Mouse (Mus musculus): ENCODE results near the gene Pisd. TPM values are rescaled to one million over a fixed set of nuclear protein-coding genes. Genes with fewer than 3 reads are reported as not detected.
A peak's percentile ranks its signal among the peaks of the same experiment; 100 is the strongest.

Pisd gene
- polyA plus RNA-seq, 1 experiment from 2014 or later = 58.8 TPM

GRCm38 (mm10) chr5:32713042-32713702 lies 72.3 kb downstream of the Pisd start:
- H3K27me3 ChIP-seq = no peaks in the 10 kb centered on the region
- in situ Hi-C loops (cut with MboI; ENCODE audit: low pct_unique_long_range_greater_than_20kb) = loop anchor here (25.0 kb wide), 2 partner anchors 324 to 424 kb away; no protein-coding TSS in a partner anchor
- no peak for TF ChIP-seq CTCF (IDR thresholded peaks at IDR 0.05)
- no peak for DNase-seq (ENCODE audit: low read depth, low spot score)
- ATAC-seq = peak; percentile 8
- POLR2A ChIA-PET = no interaction called here
- CTCF ChIA-PET = interaction anchor here (1.4 to 1.8 kb wide), 2 partner anchors 16 to 48 kb away, joined by 5 to 7 read pairs; no protein-coding TSS in a partner anchor

DNA sequence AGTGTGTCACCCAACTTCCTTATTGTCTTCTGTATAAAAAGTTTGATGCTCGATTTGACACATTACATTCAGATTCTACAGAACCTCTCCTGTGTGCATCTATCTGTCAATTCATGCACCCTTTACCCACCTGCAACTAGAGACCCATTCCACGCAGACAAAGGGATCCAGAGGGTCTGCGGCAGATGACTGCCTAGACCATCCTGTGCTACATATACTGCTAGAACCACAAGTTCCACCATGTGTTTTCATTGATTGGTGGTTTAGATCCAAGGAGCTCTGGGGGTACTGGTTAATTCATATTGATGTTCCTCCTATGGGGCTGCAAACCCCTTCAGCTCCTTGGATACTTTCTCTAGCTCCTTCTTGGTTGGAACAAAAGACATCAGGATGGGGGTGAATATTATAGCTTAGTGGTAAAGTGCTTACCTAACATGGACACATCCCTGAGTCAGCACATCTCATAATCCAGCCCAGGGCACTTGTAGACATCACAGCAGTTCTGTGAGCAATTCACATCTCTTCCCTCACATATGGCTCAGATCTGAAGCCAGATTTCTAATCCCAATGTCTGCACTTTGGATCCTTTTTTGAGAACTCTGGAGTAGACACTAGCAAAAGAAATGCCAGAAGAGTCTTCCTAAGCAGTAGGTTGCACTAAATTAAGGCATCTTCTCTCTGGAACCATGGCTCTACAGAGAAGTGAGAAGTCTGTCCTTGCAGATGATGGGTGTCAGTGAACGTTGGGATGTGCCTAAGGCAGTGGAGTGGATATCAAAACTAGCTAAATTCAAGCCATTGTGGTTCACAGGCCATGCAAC lies 73.0 kb downstream of the Pisd start:
- no peak for ATAC-seq
- POLR2A ChIA-PET = no interaction called here
- no peak for DNase-seq (ENCODE audit: low read depth, low spot score)
- CTCF ChIA-PET = no interaction called here
- in situ Hi-C loops (cut with MboI; ENCODE audit: low pct_unique_long_range_greater_than_20kb) = loop anchor here (25.0 kb wide), 2 partner anchors 325 to 425 kb away; no protein-coding TSS in a partner anchor
- no peaks in the 10 kb centered on the region for H3K27me3 ChIP-seq
- TF ChIP-seq CTCF (IDR thresholded peaks at IDR 0.05) = no peak

- no peak for ATAC-seq
These were observed 74.0 kb downstream of the Pisd start for GRCm38 (mm10) chr5:32711485-32711884.

DNA sequence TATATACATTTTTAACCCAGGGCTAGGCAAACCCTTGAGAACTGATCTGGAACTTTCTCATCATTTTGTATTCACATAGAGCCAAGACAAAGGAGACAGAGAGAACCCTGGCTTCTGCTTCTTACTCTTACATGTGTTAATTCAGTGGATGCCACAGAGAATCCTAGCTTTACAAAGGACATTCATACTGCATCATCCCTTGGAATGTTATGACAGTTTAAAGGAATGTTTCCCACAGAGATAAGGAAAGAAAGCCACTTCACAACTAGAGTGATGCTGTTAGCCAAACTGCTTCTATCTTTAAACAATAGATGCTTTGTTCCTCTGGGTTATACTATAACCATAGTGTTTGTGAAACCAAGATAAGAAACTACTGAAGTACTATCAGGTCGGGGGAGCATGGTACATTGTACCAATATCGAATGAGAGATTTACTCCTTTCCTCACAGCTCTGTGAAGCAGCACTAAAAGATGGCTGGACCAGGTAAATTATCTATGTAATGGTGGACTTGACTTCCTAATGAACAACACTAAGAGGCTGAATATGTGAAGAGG lies 79.1 kb downstream of the Pisd start:
- CTCF ChIA-PET = interaction anchor here (1.3 to 1.9 kb wide), 3 partner anchors 8 to 43 kb away, joined by 3 to 8 read pairs (median 4); no protein-coding TSS in a partner anchor
- peak; percentile 71 for ATAC-seq
- H3K27me3 ChIP-seq = no peaks in the 10 kb centered on the region
- no peak for TF ChIP-seq CTCF (IDR thresholded peaks at IDR 0.05)
- POLR2A ChIA-PET = no interaction called here
- peak; percentile 22 for DNase-seq (ENCODE audit: low read depth, low spot score)
- in situ Hi-C loops (cut with MboI; ENCODE audit: low pct_unique_long_range_greater_than_20kb) = loop anchor here (25.0 kb wide), 2 partner anchors 331 to 431 kb away; no protein-coding TSS in a partner anchor

More at GRCm38 (mm10) chr5:32711485-32711884, 74.0 kb downstream of the Pisd start:
- no peaks in the 10 kb centered on the region for H3K27me3 ChIP-seq
- no peak for TF ChIP-seq CTCF (IDR thresholded peaks at IDR 0.05)
- DNase-seq (ENCODE audit: low read depth, low spot score) = no peak
- in situ Hi-C loops (cut with MboI; ENCODE audit: low pct_unique_long_range_greater_than_20kb) = loop anchor here (25.0 kb wide), 2 partner anchors 326 to 426 kb away; no protein-coding TSS in a partner anchor
- ChIA-PET CTCF (no interaction called here), POLR2A (no interaction called here)

DNA sequence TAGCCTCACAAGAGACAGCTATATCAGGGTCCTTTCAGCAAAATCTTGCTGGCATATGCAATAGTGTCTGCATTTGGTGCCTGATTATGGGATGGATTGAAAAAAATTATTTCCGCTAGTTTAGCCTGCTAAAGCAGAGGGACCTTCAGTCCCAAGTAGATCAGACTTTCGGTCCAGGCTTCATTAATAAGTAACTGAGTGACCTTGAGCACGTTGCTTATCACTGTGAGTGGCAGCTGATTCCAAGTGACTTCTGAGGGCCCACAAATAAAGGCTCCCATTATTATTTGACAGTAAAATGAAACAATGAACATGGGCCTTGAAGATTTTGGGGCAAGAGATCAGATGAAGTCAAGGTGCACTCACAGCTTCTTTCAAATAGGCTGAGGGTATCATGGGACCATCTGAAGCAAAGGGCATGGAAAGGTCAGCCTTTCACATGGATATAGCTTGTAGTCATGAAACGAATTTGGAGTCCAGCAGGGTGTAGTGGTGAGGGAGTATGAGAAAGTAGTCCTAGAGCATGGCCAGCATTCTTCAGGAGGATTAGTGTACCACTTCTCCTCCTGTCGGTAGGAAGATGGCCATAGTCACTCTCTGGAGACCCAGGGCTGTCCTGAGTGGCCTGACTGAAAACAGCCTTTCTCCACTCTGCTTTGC lies 88.1 kb downstream of the Pisd start:
- in situ Hi-C loops (cut with MboI; ENCODE audit: low pct_unique_long_range_greater_than_20kb) = no loop called here
- TF ChIP-seq CTCF (IDR thresholded peaks at IDR 0.05) = no peak
- ATAC-seq = no peak
- POLR2A ChIA-PET = no interaction called here
- H3K27me3 ChIP-seq = no peaks in the 10 kb centered on the region
- CTCF ChIA-PET = no interaction called here
- DNase-seq (ENCODE audit: low read depth, low spot score) = no peak

DNA sequence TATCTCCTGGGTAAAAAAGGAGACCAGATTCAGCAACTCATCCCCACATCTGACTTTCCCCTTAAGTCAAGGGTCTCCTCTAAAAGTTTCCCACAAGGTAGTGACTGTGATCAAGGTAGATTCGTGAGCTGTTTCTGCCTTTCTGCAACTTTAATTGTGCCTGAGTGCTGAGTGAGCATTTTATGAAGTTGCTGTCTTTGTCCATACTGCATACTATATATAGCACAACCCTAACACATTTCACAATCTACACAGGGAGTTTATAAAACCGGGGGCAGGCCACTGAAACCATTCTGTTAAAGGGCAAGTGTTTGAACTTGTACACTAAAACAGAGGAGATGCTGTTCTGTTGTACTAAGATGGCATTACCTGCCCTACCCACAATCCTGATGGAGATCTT lies 92.0 kb downstream of the Pisd start:
- no peaks in the 10 kb centered on the region for H3K27me3 ChIP-seq
- ATAC-seq (no peak), DNase-seq (ENCODE audit: low read depth, low spot score) (no peak)
- CTCF ChIA-PET = no interaction called here
- POLR2A ChIA-PET = no interaction called here
- no peak for TF ChIP-seq CTCF (IDR thresholded peaks at IDR 0.05)
- in situ Hi-C loops (cut with MboI; ENCODE audit: low pct_unique_long_range_greater_than_20kb) = no loop called here

Other genes starting within 250 kb of the Pisd start
- 39.3 TPM for gene Yes1, start 174.5 kb downstream of the Pisd start, polyA plus RNA-seq (2021)
- not detected for gene Gm20671, start 41.5 kb upstream of the Pisd start, polyA plus RNA-seq (2021)
- gene Prr14l, start 68.6 kb upstream of the Pisd start, polyA plus RNA-seq (2021) = 16.4 TPM
- 24.1 TPM for gene Depdc5, start 78.1 kb upstream of the Pisd start, polyA plus RNA-seq (2021)
- gene Ywhah, start 233.2 kb upstream of the Pisd start, polyA plus RNA-seq (2021) = 296 TPM

All from Patski (cell line).